Mouse (Mus musculus): ENCODE results near the gene Primpol. TPM values are rescaled to one million over a fixed set of nuclear protein-coding genes. Genes with fewer than 3 reads are reported as not detected.

The Primpol gene
- polyA plus RNA-seq, 2 experiments = 10.1 to 16.8 TPM

GRCm38 (mm10) chr8:46639852-46640251 is 22.8 kb upstream of the Primpol start:
- H3K9me3 ChIP-seq (ENCODE audit: control insufficient read depth, low read length) = no peaks in the 10 kb centered on the region

GRCm38 (mm10) chr8:46639010-46639571 is 22.1 kb upstream of the Primpol start:
- Histone ChIP-seq H3K27ac (replicated peaks; ENCODE audit: low read depth, low read length) (no peak overlapping the region), H3K9me3 (ENCODE audit: control insufficient read depth, low read length) (no peaks in the 10 kb centered on the region), H3K27me3 (ENCODE audit: control insufficient read depth, insufficient read depth, low read length) (no peaks in the 10 kb centered on the region), H3K36me3 (ENCODE audit: control insufficient read depth, insufficient read depth, low read length) (peaks cover 40% of the 10 kb centered on the region), H3K4me1 (ENCODE audit: control insufficient read depth, insufficient read depth, low read length) (no peaks in the 10 kb centered on the region), H3K9ac (ENCODE audit: low read depth, low read length, severe bottlenecking) (no peak overlapping the region), H3K4me3 (replicated peaks; ENCODE audit: low read length) (no peak overlapping the region), H3K4me2 (replicated peaks; ENCODE audit: low read depth, low read length, severe bottlenecking) (no peak overlapping the region)
- no peak for TF ChIP-seq POLR2A (IDR thresholded peaks at IDR 0.05; ENCODE audit: borderline replicate concordance, extremely low read depth, insufficient read depth, insufficient read length)
- 61% methylated on average over 6 of the region's 6 CpGs for WGBS
- DNase-seq (ENCODE audit: low spot score) = peak; percentile 38
- no peak for ATAC-seq (ENCODE audit: low FRiP score, low read depth)

More at GRCm38 (mm10) chr8:46639852-46640251, 22.8 kb upstream of the Primpol start:
- peaks cover 34% of the 10 kb centered on the region for H3K36me3 ChIP-seq (ENCODE audit: control insufficient read depth, insufficient read depth, low read length)
- 90% methylated on average over 5 of the region's 5 CpGs for WGBS
- no peak overlapping the region for H3K27ac ChIP-seq (replicated peaks; ENCODE audit: low read depth, low read length)
- TF ChIP-seq POLR2A (IDR thresholded peaks at IDR 0.05; ENCODE audit: borderline replicate concordance, extremely low read depth, insufficient read depth, insufficient read length) = no peak
- H3K4me1 ChIP-seq (ENCODE audit: control insufficient read depth, insufficient read depth, low read length) = no peaks in the 10 kb centered on the region
- H3K9ac ChIP-seq (ENCODE audit: low read depth, low read length, severe bottlenecking) = no peak overlapping the region
- no peak overlapping the region for H3K4me3 ChIP-seq (replicated peaks; ENCODE audit: low read length)
- H3K4me2 ChIP-seq (replicated peaks; ENCODE audit: low read depth, low read length, severe bottlenecking) = no peak overlapping the region
- no peak for ATAC-seq (ENCODE audit: low FRiP score, low read depth)
- no peaks in the 10 kb centered on the region for H3K27me3 ChIP-seq (ENCODE audit: control insufficient read depth, insufficient read depth, low read length)
- no peak for DNase-seq (ENCODE audit: low spot score)

- no peak overlapping the region for H3K4me3 ChIP-seq (replicated peaks; ENCODE audit: low read length)
- no peaks in the 10 kb centered on the region for H3K9me3 ChIP-seq (ENCODE audit: control insufficient read depth, low read length)
- H3K36me3 ChIP-seq (ENCODE audit: control insufficient read depth, insufficient read depth, low read length) = peaks cover 48% of the 10 kb centered on the region
- TF ChIP-seq POLR2A (IDR thresholded peaks at IDR 0.05; ENCODE audit: borderline replicate concordance, extremely low read depth, insufficient read depth, insufficient read length) = no peak
- H3K4me1 ChIP-seq (ENCODE audit: control insufficient read depth, insufficient read depth, low read length) = 0 out of 2 replicates have a peak, but pooled peaks cover 6% of the 10 kb centered on the region
- no peak for DNase-seq (ENCODE audit: low spot score)
- no peak overlapping the region for H3K27ac ChIP-seq (replicated peaks; ENCODE audit: low read depth, low read length)
- WGBS = 81% methylated on average over 4 of the region's 4 CpGs
- no peak overlapping the region for H3K4me2 ChIP-seq (replicated peaks; ENCODE audit: low read depth, low read length, severe bottlenecking)
- no peak overlapping the region for H3K9ac ChIP-seq (ENCODE audit: low read depth, low read length, severe bottlenecking)
- ATAC-seq (ENCODE audit: low FRiP score, low read depth) = no peak
- no peaks in the 10 kb centered on the region for H3K27me3 ChIP-seq (ENCODE audit: control insufficient read depth, insufficient read depth, low read length)
Observed at GRCm38 (mm10) chr8:46630932-46631331, 13.9 kb upstream of the Primpol start.

- peaks cover 43% of the 10 kb centered on the region for H3K36me3 ChIP-seq (ENCODE audit: control insufficient read depth, insufficient read depth, low read length)
- WGBS = 90% methylated on average over 3 of the region's 3 CpGs
Observed at GRCm38 (mm10) chr8:46630422-46630821, 13.4 kb upstream of the Primpol start.

GRCm38 (mm10) chr8:46628645-46629044 is 11.6 kb upstream of the Primpol start:
- no peak overlapping the region for H3K4me3 ChIP-seq (replicated peaks; ENCODE audit: low read length)
- no peak for DNase-seq (ENCODE audit: low spot score)
- no peak overlapping the region for H3K9ac ChIP-seq (ENCODE audit: low read depth, low read length, severe bottlenecking)
- H3K4me1 ChIP-seq (ENCODE audit: control insufficient read depth, insufficient read depth, low read length) = peaks cover 12% of the 10 kb centered on the region; the same call in 1 of the 2 replicates
- no peak overlapping the region for H3K4me2 ChIP-seq (replicated peaks; ENCODE audit: low read depth, low read length, severe bottlenecking)
- no peaks in the 10 kb centered on the region for H3K27me3 ChIP-seq (ENCODE audit: control insufficient read depth, insufficient read depth, low read length)
- H3K9me3 ChIP-seq (ENCODE audit: control insufficient read depth, low read length) = no peaks in the 10 kb centered on the region
- no peak for TF ChIP-seq POLR2A (IDR thresholded peaks at IDR 0.05; ENCODE audit: borderline replicate concordance, extremely low read depth, insufficient read depth, insufficient read length)
- peaks cover 26% of the 10 kb centered on the region for H3K36me3 ChIP-seq (ENCODE audit: control insufficient read depth, insufficient read depth, low read length)
- no peak for ATAC-seq (ENCODE audit: low FRiP score, low read depth)
- WGBS = 90% methylated on average over 1 of the region's 1 CpGs
- H3K27ac ChIP-seq (replicated peaks; ENCODE audit: low read depth, low read length) = no peak overlapping the region

More at GRCm38 (mm10) chr8:46630422-46630821, 13.4 kb upstream of the Primpol start:
- Histone ChIP-seq H3K4me2 (replicated peaks; ENCODE audit: low read depth, low read length, severe bottlenecking) (no peak overlapping the region), H3K9me3 (ENCODE audit: control insufficient read depth, low read length) (no peaks in the 10 kb centered on the region), H3K4me3 (replicated peaks; ENCODE audit: low read length) (no peak overlapping the region), H3K9ac (ENCODE audit: low read depth, low read length, severe bottlenecking) (no peak overlapping the region), H3K4me1 (ENCODE audit: control insufficient read depth, insufficient read depth, low read length) (0 out of 2 replicates have a peak, but pooled peaks cover 6% of the 10 kb centered on the region), H3K27me3 (ENCODE audit: control insufficient read depth, insufficient read depth, low read length) (no peaks in the 10 kb centered on the region), H3K27ac (replicated peaks; ENCODE audit: low read depth, low read length) (no peak overlapping the region)
- TF ChIP-seq POLR2A (IDR thresholded peaks at IDR 0.05; ENCODE audit: borderline replicate concordance, extremely low read depth, insufficient read depth, insufficient read length) = no peak
- ATAC-seq (ENCODE audit: low FRiP score, low read depth) = no peak
- DNase-seq (ENCODE audit: low spot score) = no peak

Data from limb, embryonic 14.5 days (tissue).